In the genomic region with DNA sequence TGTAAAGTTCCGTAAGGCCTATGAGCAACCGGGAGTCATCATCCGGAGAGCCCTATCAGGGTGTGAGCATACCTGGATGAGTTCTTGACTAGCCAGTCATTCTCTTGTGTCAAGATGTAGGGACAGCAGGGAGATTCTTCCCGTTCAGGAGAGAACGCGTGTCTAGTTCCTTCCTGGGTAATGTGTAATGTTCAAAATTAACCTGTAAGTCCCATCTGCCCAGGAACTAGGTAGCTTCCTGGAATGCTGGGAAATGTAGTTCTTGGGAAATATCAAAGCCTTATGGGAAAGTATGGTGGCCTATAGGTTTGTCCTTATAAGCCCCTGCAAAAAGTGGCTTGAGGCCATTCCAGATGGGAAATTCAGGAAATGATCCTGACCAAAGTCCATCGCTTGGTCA, we compare ENCODE assay signal across 22 mouse cellular contexts.
DNase-seq lines count a peak whose midpoint lies in the region; ATAC-seq lines count a peak whose summit lies in the region.
"Had no signal": no experiment of that assay in that cellular context is flagged by ENCODE, and none has a peak within 500 bp of the region (broad histone marks: within the 10 kb centered on the region; RNA-seq: fewer than 3 reads in every experiment).

No protein-coding gene starts in this region.

- no peak for ATAC-seq in embryonic facial prominence, embryonic 13.5 days (ENCODE audit: insufficient number of reproducible peaks, insufficient read depth, low FRiP score, low TSS enrichment, low read depth)
- ATAC-seq in hindbrain, embryonic 16.5 days, result 0 out of 2 replicates have a peak, but pooled peaks have one; percentile 28
- ATAC-seq in hindbrain, embryonic 12.5 days (ENCODE audit: low FRiP score), result no peak
- ATAC-seq in erythroblast, adult 5-6 weeks (replicated peaks; ENCODE audit: low FRiP score, poor library complexity, severe bottlenecking), result no peak
- ATAC-seq: inflammation-experienced regulatory T-cells, adult 6 months had no signal

- H3K9ac ChIP-seq in embryonic facial prominence, embryonic 13.5 days, result no peak overlapping the region
- H3K9ac ChIP-seq in hindbrain, embryonic 16.5 days (ENCODE audit: low read depth, low read length), result no peak overlapping the region
- no peak overlapping the region for H3K9ac ChIP-seq in hindbrain, embryonic 12.5 days
- H3K9ac ChIP-seq: embryonic facial prominence, embryonic 12.5 days; neural tube, embryonic 12.5 days had no signal

- H3K27ac ChIP-seq in embryonic facial prominence, embryonic 13.5 days, result peak overlapping the region; percentile 49; the same call in 1 of the 2 replicates
- H3K27ac ChIP-seq in embryonic facial prominence, embryonic 10.5 days (replicated peaks), result no peak overlapping the region
- H3K27ac ChIP-seq in hindbrain, embryonic 16.5 days (ENCODE audit: low read depth, low read length), result no peak overlapping the region
- no peak overlapping the region for H3K27ac ChIP-seq in hindbrain, embryonic 12.5 days
- H3K27ac ChIP-seq: embryonic facial prominence, embryonic 12.5 days; heart, embryonic 10.5 days; neural tube, embryonic 12.5 days had no signal

- H3K9me3 ChIP-seq in embryonic facial prominence, embryonic 13.5 days, result no peaks in the 10 kb centered on the region
- H3K9me3 ChIP-seq in embryonic facial prominence, embryonic 10.5 days, result no peaks in the 10 kb centered on the region
- no peaks in the 10 kb centered on the region for H3K9me3 ChIP-seq in hindbrain, embryonic 16.5 days (ENCODE audit: control insufficient read depth, low read length)
- H3K9me3 ChIP-seq in hindbrain, embryonic 12.5 days (replicated peaks), result no peaks in the 10 kb centered on the region
- H3K9me3 ChIP-seq: embryonic facial prominence, embryonic 12.5 days; heart, embryonic 10.5 days; neural tube, embryonic 12.5 days had no signal

- H3K36me3 ChIP-seq in embryonic facial prominence, embryonic 13.5 days, result no peaks in the 10 kb centered on the region
- no peaks in the 10 kb centered on the region for H3K36me3 ChIP-seq in embryonic facial prominence, embryonic 10.5 days (replicated peaks)
- no peaks in the 10 kb centered on the region for H3K36me3 ChIP-seq in hindbrain, embryonic 16.5 days (ENCODE audit: control insufficient read depth, insufficient read depth, low read length)
- no peaks in the 10 kb centered on the region for H3K36me3 ChIP-seq in hindbrain, embryonic 12.5 days
- H3K36me3 ChIP-seq: embryonic facial prominence, embryonic 12.5 days; heart, embryonic 10.5 days; neural tube, embryonic 12.5 days had no signal

- intact Hi-C loops in left cerebral cortex, postnatal 14 days (cut with DNase I), result no loop called here
- intact Hi-C loops in left cerebral cortex, postnatal 4 days (cut with DNase I), result loop anchor here (10.0 kb wide), 1 partner anchor 294 kb away; a partner anchor contains a TSS

- H3K4me1 ChIP-seq in embryonic facial prominence, embryonic 13.5 days, result peaks cover 12% of the 10 kb centered on the region
- H3K4me1 ChIP-seq in embryonic facial prominence, embryonic 10.5 days, result peaks cover 2% of the 10 kb centered on the region; the same call in 1 of the 2 replicates
- H3K4me1 ChIP-seq in hindbrain, embryonic 16.5 days (ENCODE audit: control insufficient read depth, insufficient read depth, low read depth, low read length), result peaks cover 6% of the 10 kb centered on the region
- peaks cover 15% of the 10 kb centered on the region for H3K4me1 ChIP-seq in hindbrain, embryonic 12.5 days

- H3K27me3 ChIP-seq in embryonic facial prominence, embryonic 13.5 days, result no peaks in the 10 kb centered on the region
- no peaks in the 10 kb centered on the region for H3K27me3 ChIP-seq in embryonic facial prominence, embryonic 10.5 days (replicated peaks; ENCODE audit: low read depth, poor library complexity, severe bottlenecking)
- H3K27me3 ChIP-seq in hindbrain, embryonic 16.5 days (replicated peaks; ENCODE audit: control insufficient read depth, insufficient read depth, low read length), result no peaks in the 10 kb centered on the region
- 0 out of 2 replicates have a peak, but pooled peaks cover 4% of the 10 kb centered on the region for H3K27me3 ChIP-seq in hindbrain, embryonic 12.5 days
- H3K27me3 ChIP-seq: embryonic facial prominence, embryonic 12.5 days; neural tube, embryonic 12.5 days had no signal

- 86% methylated on average over 7 of the region's 7 CpGs for WGBS in embryonic facial prominence, embryonic 13.5 days
- 92% methylated on average over 7 of the region's 7 CpGs for WGBS in embryonic facial prominence, embryonic 10.5 days
- 89% methylated on average over 7 of the region's 7 CpGs for WGBS in hindbrain, embryonic 16.5 days
- 90% methylated on average over 7 of the region's 7 CpGs for WGBS in hindbrain, embryonic 12.5 days

- no peak for DNase-seq in embryonic facial prominence, embryonic 10.5 days (ENCODE audit: low spot score)
- DNase-seq in left cerebral cortex, postnatal 14 days (ENCODE audit: low spot score in 2 of 2), result peak; percentile 26 to 50
- DNase-seq in left cerebral cortex, postnatal 4 days, result no peak
- peak; percentile 73 for DNase-seq in brain, adult 2 months (ENCODE audit: low read depth, low spot score)
- DNase-seq: adrenal gland, postnatal 25 days; cerebellum, adult 11-12 months; cerebellum, postnatal 10 days; heart, postnatal 4 days; kidney, postnatal 25 days; lung, postnatal 4 days; retina, postnatal 1 day; right cerebral cortex, postnatal 25 days; spleen, adult 18-20 months; thymus, postnatal 14 days had no signal

- no peak overlapping the region for H3K4me3 ChIP-seq in embryonic facial prominence, embryonic 13.5 days
- H3K4me3 ChIP-seq in embryonic facial prominence, embryonic 10.5 days, result no peak overlapping the region
- H3K4me3 ChIP-seq in hindbrain, embryonic 16.5 days (ENCODE audit: low read length), result no peak overlapping the region
- no peak overlapping the region for H3K4me3 ChIP-seq in hindbrain, embryonic 12.5 days
- H3K4me3 ChIP-seq: embryonic facial prominence, embryonic 12.5 days; heart, embryonic 10.5 days; neural tube, embryonic 12.5 days had no signal

- no peak overlapping the region for H3K4me2 ChIP-seq in embryonic facial prominence, embryonic 13.5 days
- H3K4me2 ChIP-seq in hindbrain, embryonic 16.5 days (ENCODE audit: low read length), result peak overlapping the region; percentile 5
- no peak overlapping the region for H3K4me2 ChIP-seq in hindbrain, embryonic 12.5 days (replicated peaks)
- H3K4me2 ChIP-seq: embryonic facial prominence, embryonic 12.5 days; neural tube, embryonic 12.5 days had no signal

Comparison
In these comparisons a context has a peak if more than half of its experiments do, and no peak if none do; other contexts are left out.
1. DNase-seq: peak in left cerebral cortex, postnatal 14 days (2 of 2) and brain, adult 2 months (single experiment); none in embryonic facial prominence, embryonic 10.5 days (single experiment) and left cerebral cortex, postnatal 4 days (single experiment).